Mouse (Mus musculus) midbrain, embryonic 14.5 days (tissue): Measurements from ENCODE around the gene Calml4. TPM values are rescaled to one million over a fixed set of nuclear protein-coding genes. Genes with fewer than 3 reads are reported as not detected.

Source experiments
- ATAC-seq: fragments of 200-750 bp; cut with Nextera tagmentation; 2 replicates; pipeline ENCODE4 v1.8.0; 2017; ENCODE audit warnings: moderate number of reproducible peaks, moderate library complexity; ENCODE audit not compliant: low FRiP score, low TSS enrichment
- DNase-seq: peaks from one replicate; pipeline ENCODE4 v3.0.0-alpha.2; 2015
- H3K27ac ChIP-seq: fragments of 300-500 bp; sonication (generic); replicated peaks from 2 replicates; pipeline ENCODE4 v1.5.1; 2014; ENCODE audit warnings: mild to moderate bottlenecking, low read depth, low read length, moderate library complexity
- H3K27me3 ChIP-seq: fragments of 300-500 bp; sonication (generic); 2 replicates; pipeline ENCODE4 v1.6.1; 2014; ENCODE audit warnings: low read length, control low read depth, mixed read lengths; ENCODE audit not compliant: control insufficient read depth, insufficient read depth
- H3K36me3 ChIP-seq: fragments of 300-500 bp; sonication (generic); 2 replicates; pipeline ENCODE4 v1.6.1; 2014; ENCODE audit warnings: low read length, control low read depth; ENCODE audit not compliant: control insufficient read depth, insufficient read depth
- H3K4me1 ChIP-seq: fragments of 300-500 bp; sonication (generic); 2 replicates; pipeline ENCODE4 v1.6.1; 2014; ENCODE audit warnings: mild to moderate bottlenecking, antibody characterized with exemption, low read length, control low read depth; ENCODE audit not compliant: control insufficient read depth, insufficient read depth
- H3K4me2 ChIP-seq: fragments of 300-500 bp; sonication (generic); 2 replicates; pipeline ENCODE4 v1.6.1; 2014; ENCODE audit warnings: mild to moderate bottlenecking, low read length, moderate library complexity
- H3K4me3 ChIP-seq: fragments of 300-500 bp; sonication (generic); replicated peaks from 2 replicates; pipeline ENCODE4 v1.5.1; 2014; ENCODE audit warnings: low read depth, low read length
- H3K9ac ChIP-seq: fragments of 300-500 bp; sonication (generic); replicated peaks from 2 replicates; pipeline ENCODE4 v1.6.1; 2014; ENCODE audit warnings: mild to moderate bottlenecking, low read length, moderate library complexity
- H3K9me3 ChIP-seq: fragments of 300-500 bp; sonication (generic); 2 replicates; pipeline ENCODE4 v1.6.1; 2016; ENCODE audit warnings: low read length, control low read depth, mixed read lengths; ENCODE audit not compliant: control insufficient read depth
- WGBS: fragments of 180-500 bp; shearing (Covaris S2); extraction: QIAGEN DNeasy Blood & Tissue Kit; methylation state at CpG from one replicate; pipeline ENCODE4 v1.1.7; 2014; 5-methylcytosine and 5-hydroxymethylcytosine counted together
- polyA plus RNA-seq: library from polyadenylated mRNA; unstranded; fragments of >200 nt; fragmentation: Nextera tagmentation; extraction: Ambion mirVana; gene quantifications from 2 replicates; pipeline ENCODE4 v1.2.1, GENCODE M21; 2014

Calml4 gene
- polyA plus RNA-seq, 1 experiment from 2014 or later: 7.1 TPM

GRCm38 (mm10) chr9:62901736-62902135, 43.9 kb downstream of the Calml4 start:
- no peaks in the 10 kb centered on the region for H3K4me1 ChIP-seq
- DNase-seq: peak; percentile 56
- H3K4me2 ChIP-seq: no peak overlapping the region
- H3K4me3 ChIP-seq: no peak overlapping the region
- H3K9ac ChIP-seq: no peak overlapping the region
- no peaks in the 10 kb centered on the region for H3K9me3 ChIP-seq
- ATAC-seq: no peak
- no peak overlapping the region for H3K27ac ChIP-seq
- WGBS: 57% methylated on average over 2 of the region's 2 CpGs
- no peaks in the 10 kb centered on the region for H3K27me3 ChIP-seq
- H3K36me3 ChIP-seq: peaks cover 4% of the 10 kb centered on the region

GRCm38 (mm10) chr9:62903841-62904240, 46.0 kb downstream of the Calml4 start:
- Histone ChIP-seq H3K27ac (no peak overlapping the region), H3K9ac (no peak overlapping the region), H3K27me3 (no peaks in the 10 kb centered on the region), H3K4me3 (no peak overlapping the region), H3K36me3 (peaks cover 7% of the 10 kb centered on the region), H3K9me3 (no peaks in the 10 kb centered on the region), H3K4me2 (no peak overlapping the region), H3K4me1 (no peaks in the 10 kb centered on the region)
- ATAC-seq (no peak), DNase-seq (no peak)
- 100% methylated on average over 2 of the region's 2 CpGs for WGBS

GRCm38 (mm10) chr9:62905039-62905438, 47.2 kb downstream of the Calml4 start:
- Histone ChIP-seq H3K27me3 (no peaks in the 10 kb centered on the region), H3K36me3 (peaks cover 19% of the 10 kb centered on the region), H3K4me1 (no peaks in the 10 kb centered on the region), H3K9me3 (no peaks in the 10 kb centered on the region), H3K4me2 (no peak overlapping the region), H3K9ac (no peak overlapping the region), H3K4me3 (no peak overlapping the region), H3K27ac (no peak overlapping the region)
- ATAC-seq (no peak), DNase-seq (no peak)
- WGBS: 97% methylated on average over 8 of the region's 8 CpGs

GRCm38 (mm10) chr9:62913390-62914069, 55.6 kb downstream of the Calml4 start:
- Histone ChIP-seq H3K4me1 (no peaks in the 10 kb centered on the region), H3K36me3 (peaks cover 55% of the 10 kb centered on the region), H3K4me3 (no peak overlapping the region), H3K9me3 (peaks cover 9% of the 10 kb centered on the region; the same call in 1 of the 2 replicates), H3K9ac (no peak overlapping the region), H3K27ac (no peak overlapping the region), H3K4me2 (no peak overlapping the region), H3K27me3 (no peaks in the 10 kb centered on the region)
- WGBS: 88% methylated on average over 5 of the region's 5 CpGs
- ATAC-seq: no peak
- no peak for DNase-seq

- Histone ChIP-seq H3K27me3 (no peaks in the 10 kb centered on the region), H3K4me1 (no peaks in the 10 kb centered on the region), H3K4me3 (no peak overlapping the region), H3K27ac (no peak overlapping the region), H3K4me2 (no peak overlapping the region), H3K9me3 (peaks cover 9% of the 10 kb centered on the region; the same call in 1 of the 2 replicates), H3K36me3 (peaks cover 28% of the 10 kb centered on the region), H3K9ac (no peak overlapping the region)
- WGBS: 100% methylated on average over 1 of the region's 1 CpGs
- ATAC-seq (no peak), DNase-seq (no peak)
Measured at GRCm38 (mm10) chr9:62917059-62917458, 59.2 kb downstream of the Calml4 start.

- ATAC-seq (no peak), DNase-seq (no peak)
- Histone ChIP-seq H3K4me1 (no peaks in the 10 kb centered on the region), H3K36me3 (peaks cover 18% of the 10 kb centered on the region), H3K27me3 (no peaks in the 10 kb centered on the region), H3K4me3 (no peak overlapping the region), H3K9me3 (peaks cover 2% of the 10 kb centered on the region; the same call in 1 of the 2 replicates), H3K4me2 (no peak overlapping the region), H3K9ac (no peak overlapping the region), H3K27ac (no peak overlapping the region)
- 94% methylated on average over 2 of the region's 2 CpGs for WGBS
Measured at GRCm38 (mm10) chr9:62920877-62921276, 63.0 kb downstream of the Calml4 start.

GRCm38 (mm10) chr9:62924886-62925610, 67.2 kb downstream of the Calml4 start:
- Histone ChIP-seq H3K27me3 (no peaks in the 10 kb centered on the region), H3K4me3 (no peak overlapping the region), H3K4me1 (no peaks in the 10 kb centered on the region), H3K4me2 (no peak overlapping the region), H3K9me3 (no peaks in the 10 kb centered on the region), H3K27ac (no peak overlapping the region), H3K36me3 (no peaks in the 10 kb centered on the region; the same call in 1 of the 2 replicates), H3K9ac (no peak overlapping the region)
- ATAC-seq (no peak), DNase-seq (no peak)
- 95% methylated on average over 2 of the region's 2 CpGs for WGBS
